Mouse (Mus musculus): ENCODE measurements around the gene Col6a1. TPM values are rescaled to one million over a fixed set of nuclear protein-coding genes. Genes with fewer than 3 reads are reported as not detected.
A peak's percentile ranks its signal among the peaks of the same experiment; 100 is the strongest.

Gene Col6a1
- polyA plus RNA-seq, 1 experiment from 2014 or later, result 327 TPM

DNA sequence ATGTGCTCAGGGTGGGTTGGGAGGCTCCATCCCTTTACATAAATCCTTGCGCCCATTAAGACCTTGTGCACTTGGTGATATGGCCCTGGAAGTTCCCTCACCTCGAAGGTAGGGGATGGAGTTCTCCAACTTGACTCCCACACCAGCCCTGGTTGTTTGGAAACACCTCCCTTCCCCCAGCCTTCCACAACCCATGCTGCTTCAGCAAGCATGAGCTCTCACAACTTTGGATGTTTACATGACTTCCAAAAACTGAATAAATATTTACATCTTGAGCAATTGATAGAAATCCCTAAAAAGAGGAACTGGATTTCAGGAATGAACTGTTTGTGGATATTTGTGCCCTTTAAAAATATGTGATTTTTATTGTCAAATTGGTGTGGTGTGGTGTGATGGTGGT lies 50.7 kb downstream of the Col6a1 start:
- no peak overlapping the region for H3K9ac ChIP-seq (ENCODE audit: low read depth, low read length)
- 0 out of 2 replicates have a peak, but pooled peaks cover 2% of the 10 kb centered on the region for H3K4me1 ChIP-seq (ENCODE audit: control insufficient read depth, insufficient read depth, low read length)
- 55% methylated on average over 2 of the region's 2 CpGs for WGBS
- no peak overlapping the region for H3K4me2 ChIP-seq (ENCODE audit: low read depth, low read length)
- peak overlapping the region; percentile 45; the same call in 1 of the 2 replicates for H3K27ac ChIP-seq (ENCODE audit: low read length)
- H3K36me3 ChIP-seq (ENCODE audit: control insufficient read depth, insufficient read depth, low read length), result no peaks in the 10 kb centered on the region
- H3K4me3 ChIP-seq (ENCODE audit: low read length), result no peak overlapping the region
- ATAC-seq, result 0 out of 2 replicates have a peak, but pooled peaks have one; percentile 59
- H3K9me3 ChIP-seq (ENCODE audit: control insufficient read depth, low read length), result no peaks in the 10 kb centered on the region
- H3K27me3 ChIP-seq (replicated peaks; ENCODE audit: control insufficient read depth, insufficient read depth, low read length), result no peaks in the 10 kb centered on the region

GRCm38 (mm10) chr10:76674581-76674980 lies 51.4 kb downstream of the Col6a1 start:
- H3K27me3 ChIP-seq (replicated peaks; ENCODE audit: control insufficient read depth, insufficient read depth, low read length), result no peaks in the 10 kb centered on the region
- no peaks in the 10 kb centered on the region for H3K36me3 ChIP-seq (ENCODE audit: control insufficient read depth, insufficient read depth, low read length)
- H3K27ac ChIP-seq (ENCODE audit: low read length), result peak overlapping the region; percentile 45; the same call in 1 of the 2 replicates
- WGBS, result 73% methylated on average over 6 of the region's 6 CpGs
- H3K9me3 ChIP-seq (ENCODE audit: control insufficient read depth, low read length), result no peaks in the 10 kb centered on the region
- H3K4me1 ChIP-seq (ENCODE audit: control insufficient read depth, insufficient read depth, low read length), result no peaks in the 10 kb centered on the region
- no peak for ATAC-seq
- H3K4me3 ChIP-seq (ENCODE audit: low read length), result no peak overlapping the region
- H3K4me2 ChIP-seq (ENCODE audit: low read depth, low read length), result no peak overlapping the region
- no peak overlapping the region for H3K9ac ChIP-seq (ENCODE audit: low read depth, low read length)

- no peak for ATAC-seq
- Histone ChIP-seq H3K27me3 (replicated peaks; ENCODE audit: control insufficient read depth, insufficient read depth, low read length) (no peaks in the 10 kb centered on the region), H3K36me3 (ENCODE audit: control insufficient read depth, insufficient read depth, low read length) (no peaks in the 10 kb centered on the region), H3K4me3 (ENCODE audit: low read length) (no peak overlapping the region), H3K9ac (ENCODE audit: low read depth, low read length) (no peak overlapping the region), H3K4me1 (ENCODE audit: control insufficient read depth, insufficient read depth, low read length) (no peaks in the 10 kb centered on the region), H3K9me3 (ENCODE audit: control insufficient read depth, low read length) (no peaks in the 10 kb centered on the region), H3K4me2 (ENCODE audit: low read depth, low read length) (no peak overlapping the region), H3K27ac (ENCODE audit: low read length) (peak overlapping the region; percentile 76)
- 62% methylated on average over 9 of the region's 9 CpGs for WGBS
Observed at GRCm38 (mm10) chr10:76671939-76672338, 54.0 kb downstream of the Col6a1 start.

- 59% methylated on average over 7 of the region's 7 CpGs for WGBS
- Histone ChIP-seq H3K9ac (ENCODE audit: low read depth, low read length) (no peak overlapping the region), H3K9me3 (ENCODE audit: control insufficient read depth, low read length) (no peaks in the 10 kb centered on the region), H3K4me2 (ENCODE audit: low read depth, low read length) (no peak overlapping the region), H3K27me3 (replicated peaks; ENCODE audit: control insufficient read depth, insufficient read depth, low read length) (no peaks in the 10 kb centered on the region), H3K4me1 (ENCODE audit: control insufficient read depth, insufficient read depth, low read length) (peaks cover 10% of the 10 kb centered on the region), H3K36me3 (ENCODE audit: control insufficient read depth, insufficient read depth, low read length) (no peaks in the 10 kb centered on the region), H3K4me3 (ENCODE audit: low read length) (no peak overlapping the region), H3K27ac (ENCODE audit: low read length) (peak overlapping the region; percentile 68)
- ATAC-seq, result peak; percentile 85
Observed at GRCm38 (mm10) chr10:76668947-76669284, 57.1 kb downstream of the Col6a1 start.

DNA sequence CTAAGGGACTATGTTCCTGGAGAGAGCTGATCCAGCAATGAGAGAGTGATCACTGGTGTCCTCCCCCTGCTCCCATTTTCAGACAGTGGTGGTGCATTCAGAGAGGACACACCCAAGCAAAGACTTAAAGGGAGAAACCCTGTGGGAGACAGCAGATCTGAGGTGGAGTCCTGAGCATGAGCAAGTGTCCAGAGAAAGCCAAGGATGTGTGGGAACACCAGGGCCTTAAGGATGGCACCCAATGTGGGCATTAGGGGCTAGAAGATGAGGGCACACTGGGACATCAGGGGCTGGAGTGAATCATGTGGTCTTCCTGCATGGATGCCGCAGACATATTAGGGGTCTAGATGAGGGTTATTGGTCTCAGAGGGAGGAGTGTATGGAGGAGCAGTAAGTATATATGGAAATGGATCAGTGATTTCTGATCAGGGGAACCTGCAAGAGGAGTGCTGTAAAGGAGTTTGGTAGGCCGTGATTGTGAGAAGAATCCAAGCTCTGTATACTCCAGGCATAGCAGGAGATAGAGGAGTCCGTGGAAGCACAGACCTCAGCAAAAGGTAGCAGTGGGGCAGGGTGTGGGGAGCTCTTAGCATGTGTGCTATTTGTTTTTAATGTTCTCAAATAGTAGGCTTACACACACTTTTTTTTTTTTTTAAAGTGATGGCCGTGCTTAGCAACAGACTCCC lies 57.6 kb downstream of the Col6a1 start:
- peaks cover 15% of the 10 kb centered on the region for H3K4me1 ChIP-seq (ENCODE audit: control insufficient read depth, insufficient read depth, low read length)
- no peaks in the 10 kb centered on the region for H3K9me3 ChIP-seq (ENCODE audit: control insufficient read depth, low read length)
- no peak; the same call in 1 of the 2 replicates for ATAC-seq
- H3K27me3 ChIP-seq (replicated peaks; ENCODE audit: control insufficient read depth, insufficient read depth, low read length), result no peaks in the 10 kb centered on the region
- H3K27ac ChIP-seq (ENCODE audit: low read length), result peak overlapping the region; percentile 63
- H3K9ac ChIP-seq (ENCODE audit: low read depth, low read length), result no peak overlapping the region
- H3K4me2 ChIP-seq (ENCODE audit: low read depth, low read length), result no peak overlapping the region
- no peak overlapping the region for H3K4me3 ChIP-seq (ENCODE audit: low read length)
- no peaks in the 10 kb centered on the region for H3K36me3 ChIP-seq (ENCODE audit: control insufficient read depth, insufficient read depth, low read length)
- 71% methylated on average over 4 of the region's 4 CpGs for WGBS

- Histone ChIP-seq H3K4me3 (ENCODE audit: low read length) (no peak overlapping the region), H3K27ac (ENCODE audit: low read length) (no peak overlapping the region), H3K9ac (ENCODE audit: low read depth, low read length) (no peak overlapping the region), H3K27me3 (replicated peaks; ENCODE audit: control insufficient read depth, insufficient read depth, low read length) (no peaks in the 10 kb centered on the region), H3K9me3 (ENCODE audit: control insufficient read depth, low read length) (no peaks in the 10 kb centered on the region), H3K4me1 (ENCODE audit: control insufficient read depth, insufficient read depth, low read length) (peaks cover 15% of the 10 kb centered on the region), H3K36me3 (ENCODE audit: control insufficient read depth, insufficient read depth, low read length) (no peaks in the 10 kb centered on the region), H3K4me2 (ENCODE audit: low read depth, low read length) (no peak overlapping the region)
- 84% methylated on average over 1 of the region's 1 CpGs for WGBS
- no peak for ATAC-seq
Observed at GRCm38 (mm10) chr10:76667197-76667805, 58.7 kb downstream of the Col6a1 start.

DNA sequence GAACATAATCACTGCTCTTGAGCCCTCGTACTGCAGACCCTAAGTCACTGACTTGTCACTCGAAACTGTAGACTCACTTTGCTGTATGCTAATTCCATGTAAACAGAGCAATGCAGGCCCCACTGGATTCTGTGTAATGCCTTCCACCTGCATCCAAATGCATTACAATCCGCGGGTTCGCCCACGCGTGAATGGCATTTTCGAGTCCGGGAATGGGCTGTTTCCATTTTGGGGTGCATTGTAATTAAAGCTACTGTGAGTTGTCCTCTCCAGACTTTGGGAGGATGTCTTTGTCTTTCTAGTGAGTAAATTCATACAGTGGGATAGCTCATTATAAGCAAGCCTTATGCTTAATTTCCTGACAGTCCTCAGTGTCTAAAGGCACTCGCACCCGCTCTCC lies 60.4 kb downstream of the Col6a1 start:
- WGBS, result 90% methylated on average over 11 of the region's 11 CpGs
- Histone ChIP-seq H3K9me3 (ENCODE audit: control insufficient read depth, low read length) (no peaks in the 10 kb centered on the region), H3K9ac (ENCODE audit: low read depth, low read length) (no peak overlapping the region), H3K27me3 (replicated peaks; ENCODE audit: control insufficient read depth, insufficient read depth, low read length) (no peaks in the 10 kb centered on the region), H3K27ac (ENCODE audit: low read length) (no peak overlapping the region; the same call in 1 of the 2 replicates), H3K4me1 (ENCODE audit: control insufficient read depth, insufficient read depth, low read length) (peaks cover 15% of the 10 kb centered on the region), H3K4me2 (ENCODE audit: low read depth, low read length) (no peak overlapping the region), H3K36me3 (ENCODE audit: control insufficient read depth, insufficient read depth, low read length) (no peaks in the 10 kb centered on the region), H3K4me3 (ENCODE audit: low read length) (no peak overlapping the region)
- ATAC-seq, result no peak

DNA sequence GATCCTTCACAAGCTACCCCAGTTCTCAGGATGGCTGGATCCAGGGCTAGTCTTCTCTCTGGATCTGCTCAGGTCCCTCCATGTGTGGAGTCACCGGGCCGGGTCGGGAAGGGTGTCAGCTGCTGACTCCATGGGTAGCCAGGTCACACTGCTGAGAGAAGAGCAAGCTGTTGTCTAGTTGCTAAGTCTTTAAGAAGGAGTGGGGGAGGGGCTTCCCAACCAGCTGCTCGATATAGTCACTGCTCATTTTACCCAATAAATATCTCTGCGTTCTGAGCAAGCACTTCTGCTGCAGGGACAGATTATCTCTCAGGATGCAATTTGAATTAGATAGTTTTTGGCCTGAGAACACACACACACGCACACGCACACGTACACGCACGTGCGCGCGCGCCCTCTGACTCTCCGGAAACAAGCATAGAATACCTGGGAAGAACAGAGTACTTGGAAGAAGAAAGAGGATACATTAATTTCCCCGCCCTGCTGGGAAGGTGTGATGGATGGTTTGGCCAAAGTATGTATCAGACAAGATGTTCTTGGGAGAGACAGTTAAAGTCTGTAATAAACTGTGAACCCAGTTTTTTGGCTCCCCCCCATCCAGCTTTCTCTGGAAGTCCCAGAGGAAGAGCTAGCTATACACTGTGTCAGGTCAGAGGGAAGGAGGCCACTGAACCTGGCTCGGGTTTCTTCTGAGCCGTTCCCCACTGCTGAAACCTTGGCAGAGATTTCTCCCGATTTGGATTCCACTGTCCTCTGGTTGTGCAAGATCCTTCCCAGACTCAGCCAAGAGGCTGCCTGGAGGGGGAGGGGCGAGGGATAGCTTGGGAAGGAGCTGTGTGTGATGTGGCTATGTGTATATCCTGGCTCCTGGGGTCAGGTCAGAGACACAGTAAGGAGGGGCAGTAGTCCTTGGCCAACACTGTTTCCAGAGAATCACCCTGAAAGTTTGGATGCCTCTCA lies 61.5 kb downstream of the Col6a1 start:
- Histone ChIP-seq H3K9me3 (ENCODE audit: control insufficient read depth, low read length) (no peaks in the 10 kb centered on the region), H3K4me2 (ENCODE audit: low read depth, low read length) (no peak overlapping the region), H3K36me3 (ENCODE audit: control insufficient read depth, insufficient read depth, low read length) (no peaks in the 10 kb centered on the region), H3K4me1 (ENCODE audit: control insufficient read depth, insufficient read depth, low read length) (peaks cover 15% of the 10 kb centered on the region), H3K27me3 (replicated peaks; ENCODE audit: control insufficient read depth, insufficient read depth, low read length) (no peaks in the 10 kb centered on the region), H3K4me3 (ENCODE audit: low read length) (no peak overlapping the region), H3K27ac (ENCODE audit: low read length) (peak overlapping the region; percentile 86), H3K9ac (ENCODE audit: low read depth, low read length) (no peak overlapping the region)
- WGBS, result 58% methylated on average over 20 of the region's 20 CpGs
- peak; percentile 80 for ATAC-seq

Measured in intestine, embryonic 16.5 days (tissue).